Mouse (Mus musculus) E14TG2a.4 (cell line): ENCODE results near the gene Krt27.
A peak's percentile ranks its signal among the peaks of the same experiment; 100 is the strongest.

Source experiments
- CTCF ChIP-seq: conservative IDR thresholded peaks from 2 replicates; pipeline ENCODE4 v1.5.1; 2014; ENCODE audit warnings: low read length
- POU5F1 ChIP-seq: IDR thresholded peaks from 2 replicates; pipeline ENCODE4 v1.6.1; 2014; ENCODE audit warnings: low read length, borderline replicate concordance

- TF ChIP-seq CTCF (peak; percentile 85), POU5F1 (no peak)
Observed at GRCm38 (mm10) chr11:99364412-99364811, 13.5 kb upstream of the Krt27 start.
